Mouse (Mus musculus): ENCODE results near the gene Nkiras1. TPM values are rescaled to one million over a fixed set of nuclear protein-coding genes. Genes with fewer than 3 reads are reported as not detected.
"Not testable (repeated sequence)": the region's sequence is repeated elsewhere in the genome, so short reads cannot be mapped to it uniquely, and the experiment has no call there.

The Nkiras1 gene
- total and polyA plus RNA-seq, 2 experiments from 2014 or later = 20.5 to 70.7 TPM

- no peak for DNase-seq (ENCODE audit: low spot score)
- no peak for ATAC-seq
- Histone ChIP-seq H3K4me2 (ENCODE audit: low read depth, low read length) (no peak overlapping the region), H3K27ac (no peak overlapping the region), H3K36me3 (ENCODE audit: insufficient read depth, low read length) (no peaks in the 10 kb centered on the region), H3K4me1 (ENCODE audit: insufficient read depth, low read length) (no peaks in the 10 kb centered on the region), H3K9ac (replicated peaks; ENCODE audit: low read length) (no peak overlapping the region), H3K9me3 (ENCODE audit: low read length) (no peaks in the 10 kb centered on the region), H3K4me3 (ENCODE audit: low read length) (no peak overlapping the region), H3K27me3 (ENCODE audit: insufficient read depth, low read length) (no peaks in the 10 kb centered on the region)
- WGBS = 61% methylated on average over 5 of the region's 5 CpGs
- no peak for TF ChIP-seq CTCF (IDR thresholded peaks at IDR 0.05; ENCODE audit: low read depth)
These were observed 36.7 kb upstream of the Nkiras1 start for GRCm38 (mm10) chr14:18233981-18234960.

DNA sequence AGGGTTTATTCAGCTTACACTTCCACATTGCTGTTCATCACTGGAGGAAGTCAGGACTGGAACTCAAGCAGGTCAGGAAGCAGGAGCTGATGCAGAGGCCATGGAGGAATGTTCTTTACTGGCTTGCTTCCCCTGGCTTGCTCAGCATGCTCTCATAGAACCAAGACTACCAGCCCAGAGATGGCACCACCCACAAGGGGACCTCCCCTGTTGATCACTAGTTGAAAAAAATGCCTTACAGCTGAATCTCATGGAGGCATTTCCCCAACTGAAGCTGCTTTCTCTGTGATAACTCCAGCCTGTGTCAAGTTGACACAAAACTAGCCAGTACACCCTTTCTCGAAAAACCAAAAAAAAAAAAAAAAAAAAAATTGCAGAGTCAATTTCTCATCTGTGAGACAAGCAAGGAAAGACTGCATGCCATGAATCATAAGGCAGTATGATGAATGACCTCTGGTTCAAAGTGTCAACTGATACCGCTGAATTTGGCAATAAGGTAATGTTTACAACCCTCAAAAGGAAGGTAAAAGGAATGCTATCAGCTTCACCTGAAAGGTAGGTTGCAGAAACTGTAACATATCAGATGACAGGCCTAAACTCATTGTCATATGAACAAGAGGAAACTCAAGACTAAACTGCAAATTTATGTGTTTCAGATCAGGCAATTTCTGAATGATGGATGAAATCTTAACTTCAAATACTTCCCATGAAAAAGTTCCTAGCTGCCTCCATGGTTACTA, 34.3 kb upstream of the Nkiras1 start:
- not testable (repeated sequence) for H3K27me3 ChIP-seq (ENCODE audit: insufficient read depth, low read length); H3K9me3 ChIP-seq (ENCODE audit: low read length); ATAC-seq; H3K36me3 ChIP-seq (ENCODE audit: insufficient read depth, low read length); H3K4me1 ChIP-seq (ENCODE audit: insufficient read depth, low read length); DNase-seq (ENCODE audit: low spot score); H3K27ac ChIP-seq; H3K4me3 ChIP-seq (ENCODE audit: low read length); H3K9ac ChIP-seq (replicated peaks; ENCODE audit: low read length); H3K4me2 ChIP-seq (ENCODE audit: low read depth, low read length)
- 95% methylated on average over 2 of the region's 2 CpGs for WGBS

GRCm38 (mm10) chr14:18237381-18237780, 33.6 kb upstream of the Nkiras1 start:
- no peak for DNase-seq (ENCODE audit: low spot score)
- Histone ChIP-seq H3K9ac (replicated peaks; ENCODE audit: low read length) (0 out of 2 replicates have a peak overlapping the region, but pooled peaks have one; percentile 84), H3K9me3 (ENCODE audit: low read length) (no peaks in the 10 kb centered on the region), H3K4me2 (ENCODE audit: low read depth, low read length) (peak overlapping the region; percentile 77), H3K27me3 (ENCODE audit: insufficient read depth, low read length) (no peaks in the 10 kb centered on the region), H3K27ac (no peak overlapping the region), H3K36me3 (ENCODE audit: insufficient read depth, low read length) (no peaks in the 10 kb centered on the region), H3K4me1 (ENCODE audit: insufficient read depth, low read length) (no peaks in the 10 kb centered on the region), H3K4me3 (ENCODE audit: low read length) (peak overlapping the region; percentile 88)
- no peak for ATAC-seq
- no peak for TF ChIP-seq CTCF (IDR thresholded peaks at IDR 0.05; ENCODE audit: low read depth)
- 59% methylated on average over 4 of the region's 4 CpGs for WGBS

- Histone ChIP-seq H3K4me1 (ENCODE audit: insufficient read depth, low read length) (no peaks in the 10 kb centered on the region), H3K27me3 (ENCODE audit: insufficient read depth, low read length) (no peaks in the 10 kb centered on the region), H3K4me3 (ENCODE audit: low read length) (peak overlapping the region; percentile 88), H3K9ac (replicated peaks; ENCODE audit: low read length) (peak overlapping the region; percentile 84), H3K9me3 (ENCODE audit: low read length) (no peaks in the 10 kb centered on the region), H3K36me3 (ENCODE audit: insufficient read depth, low read length) (no peaks in the 10 kb centered on the region), H3K4me2 (ENCODE audit: low read depth, low read length) (peak overlapping the region; percentile 77), H3K27ac (peak overlapping the region; percentile 95)
- under 1% methylated on average over 67 of the region's 71 CpGs for WGBS
- no peak for TF ChIP-seq CTCF (IDR thresholded peaks at IDR 0.05; ENCODE audit: low read depth)
- ATAC-seq (peak; percentile 94), DNase-seq (ENCODE audit: low spot score) (peak; percentile 98)
These were observed 32.7 kb upstream of the Nkiras1 start for GRCm38 (mm10) chr14:18238131-18238749.

DNA sequence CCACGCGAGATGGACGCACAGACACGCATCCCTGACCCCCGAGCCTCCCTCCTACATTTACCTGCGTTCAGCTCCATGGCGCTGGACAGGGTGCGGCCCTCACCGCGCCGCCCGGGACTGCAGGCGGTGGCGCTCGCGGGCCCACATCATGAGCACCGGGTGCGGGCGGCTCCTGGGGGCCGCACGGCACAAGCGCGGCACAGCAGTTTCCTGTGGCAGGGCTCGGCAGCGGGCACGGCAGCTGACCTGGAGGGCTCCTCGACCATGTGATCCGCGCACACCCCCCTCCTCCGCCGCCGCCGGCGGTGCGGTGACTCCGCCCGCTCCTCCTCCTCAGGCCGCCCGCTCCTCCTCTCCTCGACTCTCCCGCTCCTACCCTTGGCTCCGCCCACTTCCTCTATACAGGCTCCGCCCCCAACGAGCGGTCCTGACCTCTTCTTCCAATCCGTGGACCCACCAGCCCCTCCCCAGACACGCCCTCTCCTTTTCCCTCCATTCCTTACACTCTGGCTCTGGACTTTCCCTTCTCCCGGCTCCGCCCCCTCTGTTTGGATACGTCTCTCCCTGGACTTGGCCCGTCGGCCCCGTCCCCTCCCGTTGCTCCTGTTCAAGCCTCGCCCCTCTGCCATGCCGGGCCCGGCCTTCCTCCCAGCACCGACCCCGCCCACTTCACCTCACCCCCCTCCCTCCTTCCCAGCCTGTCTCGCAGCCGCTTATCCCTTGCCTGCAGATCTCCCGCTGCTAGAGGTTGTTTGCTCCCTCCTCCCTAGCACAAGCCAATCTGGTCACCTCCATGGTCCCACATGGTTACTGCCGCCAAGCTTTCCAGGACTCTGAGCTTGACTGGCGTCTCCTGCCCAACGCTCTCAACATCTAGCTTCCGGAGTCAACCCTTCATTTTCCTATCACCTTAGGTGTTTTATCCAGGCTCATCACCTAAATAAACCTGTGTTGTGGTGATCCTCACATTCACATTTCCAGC, 31.9 kb upstream of the Nkiras1 start, which contains the start of gene Nr1d2:
Gene Nr1d2, minus strand, starts transcription at position 378 of the 982 bp plus-strand sequence.
- ATAC-seq (peak; percentile 93), DNase-seq (ENCODE audit: low spot score) (peak; percentile 98)
- Histone ChIP-seq H3K36me3 (ENCODE audit: insufficient read depth, low read length) (no peaks in the 10 kb centered on the region), H3K27me3 (ENCODE audit: insufficient read depth, low read length) (no peaks in the 10 kb centered on the region), H3K27ac (peak within 1 kb of the TSS; percentile 95), H3K9ac (replicated peaks; ENCODE audit: low read length) (peak within 1 kb of the TSS; percentile 84), H3K4me3 (ENCODE audit: low read length) (peak within 1 kb of the TSS; percentile 88), H3K4me1 (ENCODE audit: insufficient read depth, low read length) (no peaks in the 10 kb centered on the region), H3K4me2 (ENCODE audit: low read depth, low read length) (peak within 1 kb of the TSS; percentile 77), H3K9me3 (ENCODE audit: low read length) (no peaks in the 10 kb centered on the region)
- under 1% methylated on average over 46 of the region's 66 CpGs for WGBS
- TF ChIP-seq CTCF (IDR thresholded peaks at IDR 0.05; ENCODE audit: low read depth) = peak; percentile 7; the same call in 1 of the 2 replicates

Measured in hindbrain, postnatal 0 days (tissue).